Mouse (Mus musculus) embryonic fibroblast, embryonic 13.5 days (primary cell): ENCODE measurements around the gene Fam241a.

Source experiments
- CTCF ChIP-seq: IDR thresholded peaks from 2 replicates; pipeline ENCODE4 v1.5.1; 2011; ENCODE audit warnings: mild to moderate bottlenecking, control low read depth, low read length, moderate library complexity, borderline replicate concordance; ENCODE audit not compliant: insufficient read depth
- POLR2A ChIP-seq: IDR thresholded peaks from 2 replicates; pipeline ENCODE4 v1.6.1; 2011; ENCODE audit warnings: low read depth, mild to moderate bottlenecking, control low read depth, low read length, moderate library complexity

GRCm38 (mm10) chr3:127848088-127848808, 47.9 kb downstream of the Fam241a start:
- TF ChIP-seq POLR2A (no peak), CTCF (no peak)
